In the genomic region with DNA sequence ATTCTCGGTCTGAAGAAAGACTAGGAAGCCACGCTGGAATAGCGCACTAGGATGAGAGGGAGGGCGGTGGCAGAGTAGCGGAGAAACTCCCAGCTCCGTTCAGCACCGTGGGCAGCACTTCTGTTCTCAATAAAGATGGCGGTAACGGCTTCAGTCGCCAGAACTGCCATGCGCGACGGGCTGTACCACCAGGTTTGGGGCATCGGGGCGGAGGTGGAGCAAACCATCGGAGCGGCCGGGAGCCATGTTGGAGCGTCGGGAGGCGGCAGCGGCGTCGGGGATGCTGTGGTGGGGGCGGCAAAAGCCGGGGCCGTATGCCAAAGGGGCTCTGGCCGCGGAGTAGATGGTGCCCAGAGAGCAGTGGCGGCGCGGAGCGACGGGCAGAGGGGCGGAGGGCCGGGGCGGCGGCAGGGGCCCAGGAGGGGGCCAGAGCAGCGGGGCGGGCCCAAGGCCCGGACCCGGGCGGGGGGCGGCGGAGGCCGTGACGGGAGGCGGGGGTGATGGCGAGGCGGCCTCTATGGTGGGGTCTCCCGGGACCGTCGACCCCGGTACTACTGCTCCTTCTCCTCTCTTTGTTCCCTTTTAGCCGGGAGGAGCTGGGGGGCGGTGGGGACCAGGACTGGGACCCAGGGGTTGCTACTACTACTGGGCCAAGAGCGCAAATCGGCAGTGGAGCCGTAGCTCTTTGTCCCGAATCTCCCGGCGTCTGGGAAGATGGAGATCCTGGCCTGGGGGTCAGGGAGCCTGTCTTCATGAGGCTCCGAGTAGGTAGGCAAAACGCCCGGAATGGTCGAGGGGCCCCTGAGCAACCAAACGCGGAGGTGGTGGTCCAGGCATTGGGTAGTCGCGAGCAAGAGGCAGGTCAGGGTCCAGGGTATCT, we compare ENCODE assay signal across 8 mouse cellular contexts. TPM values are rescaled to one million over a fixed set of nuclear protein-coding genes. Genes with fewer than 3 reads are reported as not detected.
A peak's percentile ranks its signal among the peaks of the same experiment; 100 is the strongest.
DNase-seq lines count a peak whose midpoint lies in the region; ATAC-seq and TF ChIP-seq lines count a peak whose summit lies in the region.

Celsr3 (plus strand) TSS at position 501 of the 880 bp plus-strand sequence.

- no peaks in the 10 kb centered on the region for H3K4me1 ChIP-seq in lung, embryonic 14.5 days (ENCODE audit: insufficient read depth)
- peaks cover 5% of the 10 kb centered on the region; the same call in 1 of the 2 replicates for H3K4me1 ChIP-seq in forebrain, embryonic 11.5 days (replicated peaks; ENCODE audit: control insufficient read depth, insufficient read depth, low read length)
- H3K4me1 ChIP-seq in intestine, embryonic 14.5 days (replicated peaks; ENCODE audit: control insufficient read depth, insufficient read depth, low read length), result peaks cover 8% of the 10 kb centered on the region
- H3K4me1 ChIP-seq in limb, embryonic 15.5 days, result peaks cover 23% of the 10 kb centered on the region
- H3K4me1 ChIP-seq in neural tube, embryonic 14.5 days (ENCODE audit: control insufficient read depth, insufficient read depth, low read length), result peaks cover 26% of the 10 kb centered on the region

- WGBS in lung, embryonic 14.5 days, result 2% methylated on average over 51 of the region's 70 CpGs
- WGBS in forebrain, embryonic 11.5 days, result 1% methylated on average over 64 of the region's 70 CpGs
- WGBS in intestine, embryonic 14.5 days, result 4% methylated on average over 57 of the region's 70 CpGs
- 4% methylated on average over 54 of the region's 70 CpGs for WGBS in limb, embryonic 15.5 days
- 2% methylated on average over 57 of the region's 70 CpGs for WGBS in neural tube, embryonic 14.5 days

- ATAC-seq in lung, embryonic 14.5 days (ENCODE audit: insufficient read depth), result peak; percentile 53; the same call in 1 of the 2 replicates
- ATAC-seq in forebrain, embryonic 11.5 days (replicated peaks; ENCODE audit: low FRiP score), result peak; percentile 62
- ATAC-seq in intestine, embryonic 14.5 days (replicated peaks; ENCODE audit: low FRiP score, low TSS enrichment, low read depth), result peak; percentile 50
- no peak for ATAC-seq in limb, embryonic 15.5 days (ENCODE audit: insufficient number of reproducible peaks, low FRiP score, low TSS enrichment, low read depth)
- peak; percentile 69 for ATAC-seq in neural tube, embryonic 14.5 days (ENCODE audit: low read depth)

- peaks cover 71% of the 10 kb centered on the region for H3K27me3 ChIP-seq in lung, embryonic 14.5 days (ENCODE audit: insufficient read depth, low read length)
- H3K27me3 ChIP-seq in forebrain, embryonic 11.5 days (ENCODE audit: control insufficient read depth, insufficient read depth, low read length), result peaks cover 36% of the 10 kb centered on the region
- H3K27me3 ChIP-seq in intestine, embryonic 14.5 days (replicated peaks; ENCODE audit: control insufficient read depth, insufficient read depth, low read length), result peaks cover 90% of the 10 kb centered on the region
- peaks cover 82% of the 10 kb centered on the region for H3K27me3 ChIP-seq in limb, embryonic 15.5 days
- peaks cover 4% of the 10 kb centered on the region for H3K27me3 ChIP-seq in neural tube, embryonic 14.5 days (ENCODE audit: control insufficient read depth, insufficient read depth, low read length)

- H3K9me3 ChIP-seq in lung, embryonic 14.5 days (ENCODE audit: low read depth, low read length), result no peaks in the 10 kb centered on the region
- H3K9me3 ChIP-seq in forebrain, embryonic 11.5 days (ENCODE audit: control insufficient read depth, low read length), result no peaks in the 10 kb centered on the region
- H3K9me3 ChIP-seq in intestine, embryonic 14.5 days (ENCODE audit: control insufficient read depth, low read length), result no peaks in the 10 kb centered on the region
- H3K9me3 ChIP-seq in limb, embryonic 15.5 days, result no peaks in the 10 kb centered on the region
- no peaks in the 10 kb centered on the region for H3K9me3 ChIP-seq in neural tube, embryonic 14.5 days (ENCODE audit: control insufficient read depth, low read length)

- no peaks in the 10 kb centered on the region for H3K36me3 ChIP-seq in lung, embryonic 14.5 days (ENCODE audit: insufficient read depth)
- H3K36me3 ChIP-seq in forebrain, embryonic 11.5 days (ENCODE audit: control insufficient read depth, insufficient read depth, low read length), result no peaks in the 10 kb centered on the region
- H3K36me3 ChIP-seq in intestine, embryonic 14.5 days (ENCODE audit: control insufficient read depth, insufficient read depth, low read length), result no peaks in the 10 kb centered on the region
- no peaks in the 10 kb centered on the region for H3K36me3 ChIP-seq in limb, embryonic 15.5 days
- peaks cover 19% of the 10 kb centered on the region; the same call in 1 of the 2 replicates for H3K36me3 ChIP-seq in neural tube, embryonic 14.5 days (ENCODE audit: control insufficient read depth, insufficient read depth, low read length)

- H3K9ac ChIP-seq in lung, embryonic 14.5 days, result no peak within 1 kb of the TSS
- H3K9ac ChIP-seq in forebrain, embryonic 11.5 days (ENCODE audit: low read length), result peak within 1 kb of the TSS; percentile 63
- no peak within 1 kb of the TSS for H3K9ac ChIP-seq in intestine, embryonic 14.5 days (ENCODE audit: low read length)
- H3K9ac ChIP-seq in limb, embryonic 15.5 days, result no peak within 1 kb of the TSS
- peak within 1 kb of the TSS; percentile 84 for H3K9ac ChIP-seq in neural tube, embryonic 14.5 days (replicated peaks; ENCODE audit: low read depth, low read length)

- peak; percentile 85 for DNase-seq in lung, embryonic 14.5 days
- DNase-seq in lung, adult 18-20 months, result no peak
- DNase-seq in c-Kit-positive CD71-negative TER-119-negative erythroid progenitor cells, embryonic 14.5 days (ENCODE audit: low read depth), result peak; percentile 69
- peak; percentile 94 for DNase-seq in forebrain, embryonic 11.5 days (ENCODE audit: low spot score)
- DNase-seq in intestine, embryonic 14.5 days (ENCODE audit: low spot score), result peak; percentile 83
- no peak for DNase-seq in spleen, adult 18-20 months

- no peak for TF ChIP-seq CTCF in lung, embryonic 14.5 days (IDR thresholded peaks at IDR 0.05; ENCODE audit: low read depth)

- peak within 1 kb of the TSS; percentile 78 for H3K4me2 ChIP-seq in lung, embryonic 14.5 days
- peak within 1 kb of the TSS; percentile 53 for H3K4me2 ChIP-seq in forebrain, embryonic 11.5 days (ENCODE audit: low read depth, low read length, severe bottlenecking)
- peak within 1 kb of the TSS; percentile 67 for H3K4me2 ChIP-seq in intestine, embryonic 14.5 days (ENCODE audit: low read length)
- H3K4me2 ChIP-seq in limb, embryonic 15.5 days, result peak within 1 kb of the TSS; percentile 85
- peak within 1 kb of the TSS; percentile 86 for H3K4me2 ChIP-seq in neural tube, embryonic 14.5 days (ENCODE audit: low read depth, low read length)

- H3K4me3 ChIP-seq in lung, embryonic 14.5 days (ENCODE audit: low read depth, low read length), result peak within 1 kb of the TSS; percentile 38
- peak within 1 kb of the TSS; percentile 64 for H3K4me3 ChIP-seq in forebrain, embryonic 11.5 days (ENCODE audit: low read depth, low read length)
- peak within 1 kb of the TSS; percentile 42 for H3K4me3 ChIP-seq in intestine, embryonic 14.5 days (ENCODE audit: low read depth, low read length)
- H3K4me3 ChIP-seq in limb, embryonic 15.5 days, result peak within 1 kb of the TSS; percentile 39
- peak within 1 kb of the TSS; percentile 75 for H3K4me3 ChIP-seq in neural tube, embryonic 14.5 days (ENCODE audit: low read depth, low read length)

- no peak within 1 kb of the TSS for H3K27ac ChIP-seq in lung, embryonic 14.5 days (ENCODE audit: low read depth)
- H3K27ac ChIP-seq in forebrain, embryonic 11.5 days (ENCODE audit: low read depth, low read length), result 0 out of 2 replicates have a peak within 1 kb of the TSS, but pooled peaks have one; percentile 31
- H3K27ac ChIP-seq in intestine, embryonic 14.5 days (ENCODE audit: low read depth), result no peak within 1 kb of the TSS
- H3K27ac ChIP-seq in limb, embryonic 15.5 days, result no peak within 1 kb of the TSS
- H3K27ac ChIP-seq in neural tube, embryonic 14.5 days (ENCODE audit: low read depth, low read length), result peak within 1 kb of the TSS; percentile 82

RNA-seq across cellular contexts. Expression of gene Celsr3, which starts in this region (rescaled TPM):
- polyA plus RNA-seq in lung, embryonic 14.5 days (2014; fragmentation: Nextera tagmentation; extraction: Ambion mirVana), result 0.14 and 0.17 TPM in 2 replicates
- 6.9 and 9.4 TPM in 2 replicates for polyA plus RNA-seq in forebrain, embryonic 11.5 days (2014; fragmentation: Nextera tagmentation; extraction: Ambion mirVana)
- polyA plus RNA-seq in intestine, embryonic 14.5 days (2014; fragmentation: Nextera tagmentation; extraction: Ambion mirVana), result 1.3 and 2.1 TPM in 2 replicates
- polyA plus RNA-seq in limb, embryonic 15.5 days (2015; fragmentation: Nextera tagmentation; extraction: Ambion mirVana), result 0.08 and 0.09 TPM in 2 replicates
- 18.5 and 21.6 TPM in 2 replicates for polyA plus RNA-seq in neural tube, embryonic 14.5 days (2014; fragmentation: Nextera tagmentation; extraction: Ambion mirVana)

Comparison
In these comparisons a context has a peak if more than half of its experiments do, and no peak if none do; other contexts are left out.
1. Peak in DNase-seq, ATAC-seq, H3K4me3 ChIP-seq and H3K4me2 ChIP-seq in lung, embryonic 14.5 days; RNA of the gene not detected or under 1 TPM.
2. DNase-seq: peak in c-Kit-positive CD71-negative TER-119-negative erythroid progenitor cells, embryonic 14.5 days (single experiment), forebrain, embryonic 11.5 days (single experiment) and intestine, embryonic 14.5 days (single experiment); none in lung, adult 18-20 months (0 of 2) and spleen, adult 18-20 months (0 of 2).
3. H3K27ac ChIP-seq: peak in forebrain, embryonic 11.5 days (single experiment) and neural tube, embryonic 14.5 days (single experiment); none in lung, embryonic 14.5 days (single experiment), intestine, embryonic 14.5 days (single experiment) and limb, embryonic 15.5 days (single experiment).
4. H3K9ac ChIP-seq: peak in forebrain, embryonic 11.5 days (single experiment) and neural tube, embryonic 14.5 days (single experiment); none in lung, embryonic 14.5 days (single experiment), intestine, embryonic 14.5 days (single experiment) and limb, embryonic 15.5 days (single experiment).
5. Peak in every context shown above with its lines, with median percentiles within 50 percentile points of each other: H3K4me2 ChIP-seq and H3K4me3 ChIP-seq.